Comparison of ENCODE assay signal across 7 mouse cellular contexts in the genomic region with DNA sequence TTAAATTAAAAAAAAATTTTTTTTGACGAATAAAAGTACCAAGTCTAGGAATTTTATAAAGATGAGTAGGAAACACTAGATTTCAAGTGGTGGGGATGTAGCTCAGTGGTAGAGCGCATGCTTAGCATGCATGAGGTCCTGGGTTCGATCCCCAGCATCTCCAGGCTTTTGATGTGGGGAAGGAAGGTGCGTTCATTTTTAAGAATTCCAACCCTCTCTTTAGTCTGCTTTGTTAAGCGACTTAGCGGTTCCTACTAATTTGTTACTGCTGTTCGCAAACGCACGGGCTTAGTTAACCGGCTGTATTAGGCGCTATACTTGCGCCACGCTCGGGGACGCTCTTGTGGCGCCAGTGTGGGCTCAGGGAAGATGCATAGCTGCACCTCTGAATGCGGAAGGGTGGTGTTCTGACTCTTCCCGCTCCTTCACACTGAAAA. TPM values are rescaled to one million over a fixed set of nuclear protein-coding genes. Genes with fewer than 3 reads are reported as not detected.
DNase-seq lines count a peak whose midpoint lies in the region; ATAC-seq and TF ChIP-seq lines count a peak whose summit lies in the region.

No protein-coding gene starts in this region.

- dilution Hi-C loops in CH12.LX (cut with MboI; ENCODE audit: extremely low pct_ligation_motif_present, extremely low pct_unique_long_range_greater_than_20kb, low sequenced_read_pairs) = no loop called here

- TF ChIP-seq CTCF in CH12.LX (conservative IDR thresholded peaks at IDR 0.05 in 1 of 2, IDR thresholded peaks at IDR 0.05 in 1 of 2; ENCODE audit: low read depth in 2 of 2, low read length in 2 of 2) (peak in 1 of 2 experiments; percentile 18; a peak in 1 of 4 replicates), MEL (IDR thresholded peaks at IDR 0.05 in 2 of 3, conservative IDR thresholded peaks at IDR 0.05 in 1 of 3; ENCODE audit: control insufficient read depth in 1 of 3, insufficient read depth in 1 of 3, low read depth in 2 of 3, low read length in 3 of 3, poor library complexity in 1 of 3, severe bottlenecking in 1 of 3) (no peak)

- peaks cover 7 to 38% of the 10 kb centered on the region in 2 experiments for H3K4me1 ChIP-seq in CH12.LX (ENCODE audit: control insufficient read depth in 1 of 2, insufficient read depth in 2 of 2)
- H3K4me1 ChIP-seq in MEL (ENCODE audit: control insufficient read depth in 1 of 2, insufficient read depth in 2 of 2, low read length in 2 of 2) = peaks cover 0 to 28% of the 10 kb centered on the region in 2 experiments; a peak in 2 of 4 replicates
- peaks cover 9% of the 10 kb centered on the region for H3K4me1 ChIP-seq in heart, embryonic 15.5 days (replicated peaks)
- no peaks in the 10 kb centered on the region for H3K4me1 ChIP-seq in neural tube, embryonic 11.5 days (ENCODE audit: control insufficient read depth, insufficient read depth, low read length)

- no peak for TF ChIP-seq POLR2A in CH12.LX (IDR thresholded peaks at IDR 0.05; ENCODE audit: low read depth, low read length)
- TF ChIP-seq POLR2A in MEL (IDR thresholded peaks at IDR 0.05; ENCODE audit: control insufficient read depth in 1 of 2, insufficient read depth in 1 of 2, low read depth in 1 of 2, low read length in 2 of 2, poor library complexity in 1 of 2) = no peak

- TF ChIP-seq EP300 in CH12.LX (IDR thresholded peaks at IDR 0.05; ENCODE audit: low read length) (no peak), MEL (IDR thresholded peaks at IDR 0.05; ENCODE audit: low read depth in 1 of 2, low read length in 2 of 2) (no peak)

- H3K4me3 ChIP-seq in CH12.LX (replicated peaks in 1 of 3; ENCODE audit: low read depth in 2 of 3, low read length in 2 of 3, poor library complexity in 1 of 3) (peak overlapping the region; percentile 59 to 68 (median 63)), MEL (ENCODE audit: control insufficient read depth in 1 of 2, insufficient read depth in 1 of 2, low read depth in 2 of 2, low read length in 2 of 2) (peak overlapping the region; percentile 44 to 50)
- H3K4me3 ChIP-seq in heart, embryonic 15.5 days = peak overlapping the region; percentile 45
- H3K4me3 ChIP-seq in neural tube, embryonic 11.5 days (ENCODE audit: low read depth, low read length) = peak overlapping the region; percentile 46

- no peak; the same call in none of the 2 replicates for TF ChIP-seq RAD21 in CH12.LX (IDR thresholded peaks at IDR 0.05; ENCODE audit: low read depth, low read length)
- no peak for TF ChIP-seq RAD21 in MEL (IDR thresholded peaks at IDR 0.05; ENCODE audit: low read depth, low read length)

- H3K27me3 ChIP-seq in CH12.LX (replicated peaks) (peaks cover 33% of the 10 kb centered on the region), MEL (ENCODE audit: control insufficient read depth in 1 of 2, insufficient read depth in 2 of 2, low read length in 2 of 2) (no peaks in the 10 kb centered on the region)
- peaks cover 34% of the 10 kb centered on the region for H3K27me3 ChIP-seq in heart, embryonic 15.5 days
- no peaks in the 10 kb centered on the region for H3K27me3 ChIP-seq in neural tube, embryonic 11.5 days (ENCODE audit: control insufficient read depth, insufficient read depth, low read length)

- peak; percentile 91 for DNase-seq in CH12.LX (ENCODE audit: extremely low read depth)
- peak; percentile 90 for DNase-seq in MEL (ENCODE audit: low read depth, low spot score)
- DNase-seq in cerebellum, postnatal 36 days = peak; percentile 71 to 78
- DNase-seq in left cerebral cortex, postnatal 36 days (ENCODE audit: low spot score in 2 of 2) = peak; percentile 56 to 66
- DNase-seq in neural tube, embryonic 11.5 days (ENCODE audit: low spot score) = peak; percentile 82
- DNase-seq in T-cell, adult 2 months (ENCODE audit: low spot score) = no peak

- H3K79me2 ChIP-seq in CH12.LX (replicated peaks; ENCODE audit: control insufficient read depth, extremely low read depth, insufficient read depth, poor library complexity, severe bottlenecking) (no peaks in the 10 kb centered on the region), MEL (ENCODE audit: control insufficient read depth, insufficient read depth, low read length, poor library complexity) (no peaks in the 10 kb centered on the region)

- H3K9me3 ChIP-seq in CH12.LX (replicated peaks; ENCODE audit: low read length) = peaks cover 2% of the 10 kb centered on the region
- H3K9me3 ChIP-seq in MEL (replicated peaks; ENCODE audit: insufficient read depth, low read length) = no peaks in the 10 kb centered on the region
- no peaks in the 10 kb centered on the region for H3K9me3 ChIP-seq in heart, embryonic 15.5 days (replicated peaks)
- no peaks in the 10 kb centered on the region for H3K9me3 ChIP-seq in neural tube, embryonic 11.5 days (ENCODE audit: control insufficient read depth, low read length)

- no peaks in the 10 kb centered on the region for H3K36me3 ChIP-seq in CH12.LX (replicated peaks in 1 of 2; ENCODE audit: control insufficient read depth in 1 of 2, insufficient read depth in 1 of 2, low read length in 1 of 2)
- H3K36me3 ChIP-seq in MEL (ENCODE audit: control insufficient read depth in 1 of 2, insufficient read depth in 2 of 2, low read length in 2 of 2) = peaks cover 0 to 12% of the 10 kb centered on the region in 2 experiments; a peak in 2 of 4 replicates
- no peaks in the 10 kb centered on the region for H3K36me3 ChIP-seq in heart, embryonic 15.5 days
- no peaks in the 10 kb centered on the region for H3K36me3 ChIP-seq in neural tube, embryonic 11.5 days (ENCODE audit: control insufficient read depth, insufficient read depth, low read length)

- H3K27ac ChIP-seq in CH12.LX (ENCODE audit: insufficient read depth, low read depth) = no peak overlapping the region; the same call in 1 of the 2 replicates
- peak overlapping the region; percentile 13; the same call in 1 of the 2 replicates for H3K27ac ChIP-seq in MEL (ENCODE audit: control insufficient read depth, low read depth, low read length)
- H3K27ac ChIP-seq in heart, embryonic 15.5 days = no peak overlapping the region
- H3K27ac ChIP-seq in neural tube, embryonic 11.5 days (ENCODE audit: low read depth, low read length) = no peak overlapping the region

- in situ Hi-C loops in CH12.LX (cut with MboI; ENCODE audit: low pct_ligation_motif_present, low pct_unique_long_range_greater_than_20kb, low sequenced_read_pairs) = no loop called here

- intact Hi-C loops in left cerebral cortex, postnatal 36 days (cut with DNase I) = loop anchor here (5.0 kb wide), 1 partner anchor 92 kb away; no protein-coding TSS in a partner anchor

- H3K4me2 ChIP-seq in CH12.LX (ENCODE audit: insufficient read depth, low read depth, poor library complexity, severe bottlenecking) = peak overlapping the region; percentile 62
- peak overlapping the region; percentile 67 for H3K4me2 ChIP-seq in heart, embryonic 15.5 days
- H3K4me2 ChIP-seq in neural tube, embryonic 11.5 days (ENCODE audit: low read depth) = peak overlapping the region; percentile 62

- no peak for ATAC-seq in heart, embryonic 15.5 days (replicated peaks; ENCODE audit: insufficient number of reproducible peaks, insufficient read depth, low FRiP score, low read depth)
- ATAC-seq in neural tube, embryonic 11.5 days (ENCODE audit: insufficient read depth, low FRiP score, low TSS enrichment) = peak; percentile 91

- H3K9ac ChIP-seq in CH12.LX (ENCODE audit: insufficient read depth, low read depth) (peak overlapping the region; percentile 78), MEL (ENCODE audit: control insufficient read depth, low read depth, low read length, poor library complexity, severe bottlenecking) (peak overlapping the region; percentile 41)
- H3K9ac ChIP-seq in heart, embryonic 15.5 days = no peak overlapping the region
- H3K9ac ChIP-seq in neural tube, embryonic 11.5 days (ENCODE audit: low read length) = peak overlapping the region; percentile 30; the same call in 1 of the 2 replicates

- under 1% methylated on average over 18 of the region's 18 CpGs for WGBS in heart, embryonic 15.5 days
- WGBS in neural tube, embryonic 11.5 days = under 1% methylated on average over 18 of the region's 18 CpGs

TF ChIP-seq in CH12.LX, 34 proteins besides CTCF, POLR2A, EP300 and RAD21 (continues in another document):
- peak; percentile 26; the same call in 1 of the 2 replicates for TF ChIP-seq BHLHE40 (IDR thresholded peaks at IDR 0.05; ENCODE audit: low read depth, low read length)
- TF ChIP-seq SMC3 (IDR thresholded peaks at IDR 0.05; ENCODE audit: low read depth, low read length) = no peak
- TF ChIP-seq ZC3H11A (IDR thresholded peaks at IDR 0.05; ENCODE audit: low read depth, low read length) = no peak
- peak; percentile 88; the same call in 1 of the 2 replicates for TF ChIP-seq E2F4 (IDR thresholded peaks at IDR 0.05; ENCODE audit: insufficient replicate concordance, low read depth, low read length)
- TF ChIP-seq ZKSCAN1 (IDR thresholded peaks at IDR 0.05; ENCODE audit: borderline replicate concordance, low read depth, low read length) = no peak

TF ChIP-seq in MEL, 35 proteins besides CTCF, POLR2A, EP300 and RAD21 (continues in another document):
- no peak for TF ChIP-seq TCF12 (IDR thresholded peaks at IDR 0.05; ENCODE audit: low read depth, low read length)
- peak; percentile 81; the same call in 1 of the 2 replicates for TF ChIP-seq SIN3A (IDR thresholded peaks at IDR 0.05; ENCODE audit: low read length)
- no peak for TF ChIP-seq TAL1 (IDR thresholded peaks at IDR 0.05; ENCODE audit: low read length)
- TF ChIP-seq MAFK (IDR thresholded peaks at IDR 0.05; ENCODE audit: borderline replicate concordance, low read depth, low read length) = peak; percentile 99
- no peak for TF ChIP-seq ZC3H11A (IDR thresholded peaks at IDR 0.05; ENCODE audit: low read depth, low read length)

RNA-seq across cellular contexts. Expression of a gene that starts 32.8 kb away (rescaled TPM):
- total RNA-seq in CH12.LX (2012; rRNA removed) = not detected in 2 replicates
- not detected in 2 replicates for total RNA-seq in CH12.LX (2014; rRNA removed)
- polyA plus RNA-seq in CH12.LX (2012; ENCODE audit: insufficient read length, low read depth) = not detected in 2 replicates
- not detected in 2 replicates for total RNA-seq in MEL (2012; rRNA removed)
- not detected for polyA plus RNA-seq in MEL (2012; ENCODE audit: insufficient read depth in 1 of 2, insufficient read length in 2 of 2, low read depth in 1 of 2, low replicate concordance in 2 of 2, missing spikeins in 1 of 2)
- polyA plus RNA-seq in heart, embryonic 15.5 days (2015; fragmentation: Nextera tagmentation; extraction: Ambion mirVana) = not detected in 2 replicates
- total RNA-seq in left cerebral cortex, postnatal 36 days (2021) = not detected
- not detected in 2 replicates for polyA plus RNA-seq in neural tube, embryonic 11.5 days (2014; fragmentation: Nextera tagmentation; extraction: Ambion mirVana)

RNA-seq across cellular contexts. Expression of a gene that starts 52.2 kb away (rescaled TPM):
- 0.29 TPM in 1 of 2 replicates, not detected in the other for total RNA-seq in CH12.LX (2012; rRNA removed)
- 1.3 and 1.4 TPM in 2 replicates for total RNA-seq in CH12.LX (2014; rRNA removed)
- polyA plus RNA-seq in CH12.LX (2012; ENCODE audit: insufficient read length, low read depth) = 1.2 and 2.2 TPM in 2 replicates
- not detected in 2 replicates for total RNA-seq in MEL (2012; rRNA removed)
- not detected for polyA plus RNA-seq in MEL (2012; ENCODE audit: insufficient read depth in 1 of 2, insufficient read length in 2 of 2, low read depth in 1 of 2, low replicate concordance in 2 of 2, missing spikeins in 1 of 2)
- not detected in 2 replicates for polyA plus RNA-seq in heart, embryonic 15.5 days (2015; fragmentation: Nextera tagmentation; extraction: Ambion mirVana)
- total RNA-seq in left cerebral cortex, postnatal 36 days (2021) = not detected
- polyA plus RNA-seq in neural tube, embryonic 11.5 days (2014; fragmentation: Nextera tagmentation; extraction: Ambion mirVana) = 0.30 TPM in 1 of 2 replicates, not detected in the other
